Mouse (Mus musculus) embryo, embryonic 11 days (tissue): Measurements from ENCODE around the gene Acot2.
"Not testable (repeated sequence)": the region's sequence is repeated elsewhere in the genome, so short reads cannot be mapped to it uniquely, and the experiment has no call there.

ENCODE experiments used
- DNase-seq: peaks from one replicate; pipeline ENCODE4 v3.0.0-alpha.2; 2015

The Acot2 gene

GRCm38 (mm10) chr12:83987583-83988441, at the start of gene Acot2:
TSS of gene Acot2 (plus strand) at chr12:83987861.
- DNase-seq: peak; percentile 90

- DNase-seq: not testable (repeated sequence)
Observed at GRCm38 (mm10) chr12:83938592-83938991, 49.1 kb upstream of the Acot2 start.

GRCm38 (mm10) chr12:83939332-83939731, 48.3 kb upstream of the Acot2 start:
- DNase-seq: no peak

GRCm38 (mm10) chr12:83940031-83940430, 47.6 kb upstream of the Acot2 start:
- no peak for DNase-seq

- no peak for DNase-seq
Observed at GRCm38 (mm10) chr12:83941938-83942337, 45.7 kb upstream of the Acot2 start.

- no peak for DNase-seq
Observed at GRCm38 (mm10) chr12:83947260-83947811, 40.3 kb upstream of the Acot2 start.

- no peak for DNase-seq
Observed at GRCm38 (mm10) chr12:83949043-83949442, 38.6 kb upstream of the Acot2 start.

- no peak for DNase-seq
Observed at GRCm38 (mm10) chr12:83949776-83950492, 37.7 kb upstream of the Acot2 start.

GRCm38 (mm10) chr12:83950493-83950839, 37.2 kb upstream of the Acot2 start, which contains the start of gene Riox1:
TSS of gene Riox1 (plus strand) at chr12:83950608.
- peak; percentile 94 for DNase-seq

GRCm38 (mm10) chr12:83950840-83951701, 36.6 kb upstream of the Acot2 start:
- DNase-seq: peak; percentile 74

- DNase-seq: no peak
Observed at GRCm38 (mm10) chr12:83951711-83952575, 35.7 kb upstream of the Acot2 start.

- DNase-seq: no peak
Observed at GRCm38 (mm10) chr12:83958278-83958677, 29.4 kb upstream of the Acot2 start.

- DNase-seq: no peak
Observed at GRCm38 (mm10) chr12:83965235-83965634, 22.4 kb upstream of the Acot2 start.

- DNase-seq: peak; percentile 66
Observed at GRCm38 (mm10) chr12:83972117-83972516, 15.5 kb upstream of the Acot2 start.

- DNase-seq: no peak
Observed at GRCm38 (mm10) chr12:83978862-83979261, 8.8 kb upstream of the Acot2 start.

GRCm38 (mm10) chr12:83981615-83982014, 6.0 kb upstream of the Acot2 start:
- no peak for DNase-seq

- DNase-seq: no peak
Observed at GRCm38 (mm10) chr12:83984752-83985151, 2.9 kb upstream of the Acot2 start, which contains the start of gene Heatr4. TSS of gene Heatr4 (minus strand) at chr12:83984852.

- no peak for DNase-seq
Observed at GRCm38 (mm10) chr12:83987242-83987582, 449 bp upstream of the Acot2 start.

GRCm38 (mm10) chr12:83988483-83988882, 822 bp downstream of the Acot2 start:
- no peak for DNase-seq

- no peak for DNase-seq
Observed at GRCm38 (mm10) chr12:83989378-83989777, 1.7 kb downstream of the Acot2 start.

- no peak for DNase-seq
Observed at GRCm38 (mm10) chr12:83997221-83997620, 9.6 kb downstream of the Acot2 start.
